Mouse (Mus musculus): Measurements from ENCODE around the gene Trpc5os.

The Trpc5os gene

DNA sequence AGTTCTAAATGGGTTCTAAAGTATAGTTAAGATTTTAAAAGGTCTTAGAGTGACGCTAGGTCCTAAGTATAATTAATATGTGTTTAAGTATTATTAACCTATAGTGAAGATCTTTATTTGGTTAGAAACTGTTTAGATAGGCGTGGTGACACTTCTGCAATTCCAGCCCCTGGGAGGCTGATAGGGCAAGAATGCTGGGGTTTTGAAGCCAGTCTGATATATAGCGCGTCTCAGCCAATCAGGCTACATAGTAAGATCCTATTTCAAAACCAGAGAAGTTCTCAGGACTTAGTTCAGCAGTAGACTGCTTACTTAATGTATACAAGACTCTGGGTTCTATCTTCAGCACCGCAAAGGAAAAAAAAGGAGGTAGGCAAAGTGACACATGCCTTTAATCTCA, at the start of gene Trpc5os:
TSS of gene Trpc5os (plus strand) at position 301 of the 400 bp plus-strand sequence.
- DNase-seq = no peak

DNA sequence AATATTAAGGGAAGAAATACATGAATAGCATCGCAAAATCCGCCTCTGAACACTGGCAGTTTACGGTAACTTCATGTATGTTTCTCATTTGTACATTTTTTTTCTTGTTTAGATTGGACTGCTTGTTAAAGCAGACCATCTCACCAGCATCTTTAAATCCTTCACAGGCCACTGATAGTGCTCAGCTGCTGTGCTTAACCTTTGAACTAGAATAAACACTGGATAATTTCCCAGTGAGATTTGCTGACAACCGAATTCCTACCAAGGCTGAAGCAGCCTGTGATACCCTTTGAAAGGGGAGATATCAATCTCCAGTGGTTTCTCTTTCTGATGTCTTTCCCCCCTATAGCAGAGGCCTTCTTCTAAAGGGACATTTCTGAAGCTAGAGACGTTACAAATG, 48.3 kb upstream of the Trpc5os start:
- DNase-seq = no peak

DNA sequence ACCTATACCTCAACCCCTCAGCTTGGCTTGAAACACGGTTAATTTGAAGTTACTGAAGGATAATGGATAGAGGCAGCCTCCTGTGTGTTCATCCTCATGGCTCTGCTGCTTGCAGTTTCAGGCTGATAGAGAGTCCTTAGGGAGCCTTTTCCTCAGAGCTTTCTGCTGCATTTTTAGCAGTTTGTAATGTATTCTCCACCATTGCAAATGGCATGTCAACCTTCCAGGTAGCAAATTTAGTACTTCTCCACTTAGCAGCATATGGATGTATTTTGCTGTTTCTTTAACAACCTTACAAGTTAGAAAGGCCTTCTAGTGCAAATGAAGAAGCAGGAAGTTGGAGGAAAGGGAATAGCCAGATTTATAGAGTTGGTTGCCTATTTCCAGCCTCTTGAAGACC, 36.1 kb upstream of the Trpc5os start:
- DNase-seq = no peak

DNA sequence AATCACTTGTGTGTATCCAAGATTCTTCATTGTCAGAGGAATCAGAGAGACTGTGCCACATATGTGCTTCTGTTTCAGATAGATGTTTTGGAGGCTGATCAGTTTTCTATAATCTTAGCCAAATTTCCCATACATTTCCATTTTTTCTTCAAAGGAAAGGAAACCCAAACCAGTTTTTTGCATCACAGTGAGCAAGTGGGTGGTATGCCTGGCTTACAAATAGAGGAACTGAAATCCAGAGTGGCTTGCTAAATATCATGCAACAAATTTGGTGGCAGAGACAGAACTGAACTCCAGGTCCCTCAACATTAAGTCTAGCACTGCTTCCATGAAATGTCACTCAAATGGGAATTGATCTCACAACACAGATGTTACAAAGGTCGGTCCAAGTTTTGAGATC, 35.3 kb upstream of the Trpc5os start:
- no peak for DNase-seq

DNA sequence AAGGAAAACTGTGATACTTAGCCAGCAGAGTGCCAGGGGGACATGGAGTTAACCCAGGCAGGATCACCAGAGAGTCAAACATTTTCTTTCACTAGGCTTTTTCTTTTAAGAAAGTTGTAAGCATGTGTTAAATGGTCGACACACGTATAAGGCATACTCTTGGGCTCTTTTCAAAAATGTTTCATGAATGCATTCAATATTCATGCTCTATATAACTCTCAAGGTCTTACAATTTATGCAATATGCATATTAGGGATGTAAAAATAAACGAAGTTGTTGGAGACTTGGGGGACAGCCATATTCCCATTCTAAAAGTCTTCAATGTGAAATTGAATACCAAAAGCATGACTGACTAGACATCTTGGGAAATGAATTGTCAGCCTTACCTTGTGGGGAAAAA, 32.5 kb upstream of the Trpc5os start:
- no peak for DNase-seq

DNA sequence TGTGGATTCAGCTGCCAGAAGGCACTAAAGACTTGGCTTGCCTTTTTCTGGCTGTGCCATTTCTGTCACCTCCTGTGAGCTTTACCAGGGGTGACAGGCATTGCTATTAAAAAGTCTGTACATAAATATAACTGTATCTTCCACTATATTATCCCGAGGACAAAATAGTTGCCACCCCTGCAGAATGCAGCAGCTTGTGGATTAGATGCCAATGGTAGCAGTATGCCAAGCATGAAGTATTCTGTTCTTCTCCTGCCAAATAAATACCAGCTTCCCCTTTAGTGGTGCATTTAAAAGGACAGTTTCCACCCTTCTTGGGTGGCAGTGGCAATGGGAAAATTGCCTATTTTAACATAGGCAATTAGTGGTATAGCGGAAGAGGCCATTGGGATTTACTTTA, 8.0 kb downstream of the Trpc5os start:
- no peak for DNase-seq

DNA sequence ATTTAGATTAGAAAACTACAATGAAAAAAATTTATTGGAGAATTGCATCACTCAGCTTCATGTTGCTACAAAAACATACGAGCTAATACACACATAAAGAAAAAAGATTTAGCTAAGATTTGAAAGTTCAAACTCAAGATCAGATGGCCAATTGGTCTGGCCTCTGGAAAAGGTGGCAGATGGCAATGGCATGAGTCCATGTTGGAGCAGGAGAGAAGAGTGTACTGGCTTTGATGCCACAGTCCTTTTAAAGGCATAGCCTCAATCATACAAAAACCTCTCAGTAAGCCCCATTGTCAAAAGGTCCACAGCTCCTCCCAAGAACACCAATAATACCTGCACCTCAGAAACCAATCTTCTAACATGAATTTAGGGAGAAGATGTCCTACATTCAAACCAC, 35.0 kb downstream of the Trpc5os start:
- DNase-seq = no peak

DNA sequence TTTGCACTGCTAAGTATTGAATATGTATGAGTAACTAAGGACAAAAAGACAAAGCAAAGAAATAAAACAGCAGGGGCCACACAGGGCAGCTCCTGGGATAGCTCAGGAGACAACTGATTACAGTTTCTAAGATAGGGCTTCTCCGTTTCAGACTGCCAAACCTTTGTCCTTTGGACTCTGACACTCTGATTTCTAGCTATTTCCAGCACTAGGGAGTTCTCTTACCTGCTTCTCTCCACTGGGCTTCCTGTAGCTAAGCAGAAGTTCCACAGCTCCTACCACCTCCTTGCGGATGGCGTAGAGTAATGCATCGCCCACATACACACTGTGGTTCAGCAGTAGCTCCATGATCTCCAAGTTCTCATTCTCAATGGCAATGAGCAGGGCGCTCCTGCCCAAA, 66.9 kb downstream of the Trpc5os start:
- no peak for DNase-seq

DNA sequence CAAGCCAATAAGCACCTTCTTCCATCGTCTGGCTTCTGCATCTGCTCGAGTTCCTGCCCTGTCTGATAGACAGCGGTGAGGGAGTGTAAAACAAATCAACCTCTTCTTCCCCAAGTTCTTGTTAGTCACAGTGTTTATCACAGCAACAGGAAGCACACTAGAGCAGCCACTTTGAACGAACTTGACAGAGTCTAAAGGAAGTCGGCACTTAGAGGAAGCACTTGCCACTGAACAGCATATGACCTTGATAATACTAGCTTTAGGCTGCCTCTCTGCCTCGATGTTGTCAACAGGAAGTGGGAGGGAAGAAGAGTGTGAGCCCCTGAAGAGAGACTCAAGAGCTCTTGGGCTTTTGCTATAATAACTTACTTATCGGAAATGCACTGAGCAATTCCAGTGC, 69.7 kb downstream of the Trpc5os start:
- DNase-seq = no peak

Measured in kidney, postnatal 4 days (tissue).